Mouse (Mus musculus): ENCODE results near the gene Neurod2.

DNA sequence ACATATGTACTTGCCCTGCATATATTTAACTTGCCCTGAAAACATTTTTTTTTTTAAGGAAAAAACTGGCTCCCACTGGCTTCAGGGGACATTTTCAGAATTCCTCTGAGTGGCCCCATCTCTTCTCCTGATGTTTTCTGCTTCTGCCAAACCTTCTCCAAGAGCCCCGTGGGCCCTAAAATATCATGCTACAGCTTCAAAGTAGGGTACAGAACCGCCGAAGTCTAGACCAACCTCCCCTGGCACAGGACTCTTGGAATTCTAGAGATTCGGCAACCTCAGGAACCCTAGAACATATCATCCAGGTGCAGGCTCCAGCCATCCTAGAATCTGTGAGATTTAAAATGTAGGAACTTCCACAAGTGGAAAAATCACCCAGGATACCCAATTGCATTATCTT is 9.9 kb downstream of the Neurod2 start:
- TF ChIP-seq TCF12 (IDR thresholded peaks at IDR 0.05; ENCODE audit: insufficient read depth, poor library complexity, severe bottlenecking) (no peak), TCF3 (IDR thresholded peaks at IDR 0.05; ENCODE audit: insufficient read length, low read depth) (no peak), POLR2AphosphoS2 (IDR thresholded peaks at IDR 0.05; ENCODE audit: insufficient read length, low read depth) (no peak)
